Mouse (Mus musculus): ENCODE measurements around the gene Def8.
"Not testable (repeated sequence)": the region's sequence is repeated elsewhere in the genome, so short reads cannot be mapped to it uniquely, and the experiment has no call there.

- TF ChIP-seq ZMIZ1 (IDR thresholded peaks at IDR 0.05; ENCODE audit: low read depth, low read length); CTCF (conservative IDR thresholded peaks at IDR 0.05 in 1 of 2, IDR thresholded peaks at IDR 0.05 in 1 of 2; ENCODE audit: low read depth in 2 of 2, low read length in 2 of 2); E2F4 (IDR thresholded peaks at IDR 0.05; ENCODE audit: insufficient replicate concordance, low read depth, low read length); POLR2A (IDR thresholded peaks at IDR 0.05; ENCODE audit: low read depth, low read length); PAX5 (IDR thresholded peaks at IDR 0.05; ENCODE audit: low read length): not testable (repeated sequence)
Measured at GRCm38 (mm10) chr8:123451747-123452146, 28.4 kb downstream of the Def8 start.
